ENCODE assay signal across 15 mouse cellular contexts in genomic region chr2:150808381-150808780, GRCm38 (mm10). TPM values are rescaled to one million over a fixed set of nuclear protein-coding genes. Genes with fewer than 3 reads are reported as not detected.
DNase-seq lines count a peak whose midpoint lies in the region; ATAC-seq and TF ChIP-seq lines count a peak whose summit lies in the region.
"Had no signal": no experiment of that assay in that cellular context is flagged by ENCODE, and none has a peak within 500 bp of the region (broad histone marks: within the 10 kb centered on the region; RNA-seq: fewer than 3 reads in every experiment).

No protein-coding gene starts in this region.

- WGBS in hindbrain, embryonic 13.5 days: 67% methylated on average over 6 of the region's 6 CpGs
- 77% methylated on average over 6 of the region's 6 CpGs for WGBS in hindbrain, embryonic 12.5 days
- WGBS in midbrain, embryonic 14.5 days: 65% methylated on average over 6 of the region's 6 CpGs
- 91% methylated on average over 6 of the region's 6 CpGs for WGBS in midbrain, embryonic 11.5 days
- 61% methylated on average over 6 of the region's 6 CpGs for WGBS in forebrain, embryonic 16.5 days
- WGBS in midbrain, postnatal 0 days: 58% methylated on average over 6 of the region's 6 CpGs

- no peak overlapping the region for H3K9ac ChIP-seq in hindbrain, embryonic 13.5 days
- no peak overlapping the region for H3K9ac ChIP-seq in hindbrain, embryonic 12.5 days
- no peak overlapping the region for H3K9ac ChIP-seq in midbrain, embryonic 14.5 days (replicated peaks; ENCODE audit: low read length)
- H3K9ac ChIP-seq in midbrain, embryonic 11.5 days (ENCODE audit: low read length): no peak overlapping the region
- H3K9ac ChIP-seq in forebrain, embryonic 16.5 days (replicated peaks; ENCODE audit: low read depth, low read length): no peak overlapping the region
- H3K9ac ChIP-seq in midbrain, postnatal 0 days (replicated peaks; ENCODE audit: low read length, poor library complexity, severe bottlenecking): no peak overlapping the region
- H3K9ac ChIP-seq: embryonic facial prominence, embryonic 12.5 days had no signal

- intact Hi-C loops in gastrocnemius, postnatal 36 days (cut with DNase I): no loop called here

- H3K4me1 ChIP-seq in hindbrain, embryonic 13.5 days (replicated peaks): 0 out of 2 replicates have a peak, but pooled peaks cover 8% of the 10 kb centered on the region
- no peaks in the 10 kb centered on the region for H3K4me1 ChIP-seq in hindbrain, embryonic 12.5 days
- no peaks in the 10 kb centered on the region for H3K4me1 ChIP-seq in midbrain, embryonic 14.5 days (ENCODE audit: control insufficient read depth, insufficient read depth, low read length)
- no peaks in the 10 kb centered on the region for H3K4me1 ChIP-seq in midbrain, embryonic 11.5 days (ENCODE audit: control insufficient read depth, insufficient read depth, low read length)
- no peaks in the 10 kb centered on the region for H3K4me1 ChIP-seq in forebrain, embryonic 16.5 days (replicated peaks; ENCODE audit: control insufficient read depth, insufficient read depth, low read length)
- no peaks in the 10 kb centered on the region for H3K4me1 ChIP-seq in midbrain, postnatal 0 days (ENCODE audit: insufficient read depth, low read length)
- H3K4me1 ChIP-seq: embryonic facial prominence, embryonic 12.5 days had no signal

- H3K4me2 ChIP-seq in hindbrain, embryonic 13.5 days: no peak overlapping the region
- no peak overlapping the region for H3K4me2 ChIP-seq in hindbrain, embryonic 12.5 days (replicated peaks)
- H3K4me2 ChIP-seq in midbrain, embryonic 14.5 days (ENCODE audit: low read length): no peak overlapping the region
- no peak overlapping the region for H3K4me2 ChIP-seq in midbrain, embryonic 11.5 days
- H3K4me2 ChIP-seq in forebrain, embryonic 16.5 days (ENCODE audit: low read length): no peak overlapping the region
- no peak overlapping the region for H3K4me2 ChIP-seq in midbrain, postnatal 0 days (ENCODE audit: low read depth, low read length, poor library complexity, severe bottlenecking)
- H3K4me2 ChIP-seq: embryonic facial prominence, embryonic 12.5 days had no signal

- ATAC-seq in hindbrain, embryonic 13.5 days (ENCODE audit: low FRiP score): peak; percentile 81
- no peak for ATAC-seq in hindbrain, embryonic 12.5 days (ENCODE audit: low FRiP score)
- ATAC-seq in midbrain, embryonic 14.5 days (ENCODE audit: low FRiP score, low TSS enrichment): no peak
- ATAC-seq in midbrain, embryonic 11.5 days (ENCODE audit: low FRiP score): no peak
- peak; percentile 72 for ATAC-seq in forebrain, embryonic 16.5 days
- peak; percentile 66 for ATAC-seq in midbrain, postnatal 0 days (ENCODE audit: low FRiP score)
- ATAC-seq: CD4-positive, CD25-positive, alpha-beta regulatory T cell, adult 4 months had no signal

- no peaks in the 10 kb centered on the region for H3K27me3 ChIP-seq in hindbrain, embryonic 13.5 days
- H3K27me3 ChIP-seq in hindbrain, embryonic 12.5 days: no peaks in the 10 kb centered on the region
- no peaks in the 10 kb centered on the region for H3K27me3 ChIP-seq in midbrain, embryonic 14.5 days (ENCODE audit: control insufficient read depth, insufficient read depth, low read length)
- no peaks in the 10 kb centered on the region for H3K27me3 ChIP-seq in midbrain, embryonic 11.5 days (ENCODE audit: control insufficient read depth, insufficient read depth, low read length)
- H3K27me3 ChIP-seq in forebrain, embryonic 16.5 days (replicated peaks; ENCODE audit: control insufficient read depth, insufficient read depth, low read length): no peaks in the 10 kb centered on the region
- no peaks in the 10 kb centered on the region for H3K27me3 ChIP-seq in midbrain, postnatal 0 days (ENCODE audit: insufficient read depth, low read length)
- H3K27me3 ChIP-seq: embryonic facial prominence, embryonic 12.5 days had no signal

- H3K9me3 ChIP-seq in hindbrain, embryonic 13.5 days: no peaks in the 10 kb centered on the region
- no peaks in the 10 kb centered on the region for H3K9me3 ChIP-seq in hindbrain, embryonic 12.5 days (replicated peaks)
- H3K9me3 ChIP-seq in midbrain, embryonic 14.5 days (ENCODE audit: control insufficient read depth, low read length): no peaks in the 10 kb centered on the region
- no peaks in the 10 kb centered on the region for H3K9me3 ChIP-seq in midbrain, embryonic 11.5 days (ENCODE audit: control insufficient read depth, low read length)
- no peaks in the 10 kb centered on the region for H3K9me3 ChIP-seq in forebrain, embryonic 16.5 days (ENCODE audit: control insufficient read depth, low read length)
- H3K9me3 ChIP-seq in midbrain, postnatal 0 days (ENCODE audit: low read length): no peaks in the 10 kb centered on the region
- H3K9me3 ChIP-seq: embryonic facial prominence, embryonic 12.5 days; G1E had no signal

- DNase-seq in midbrain, embryonic 14.5 days: peak; percentile 40
- no peak for DNase-seq in midbrain, embryonic 11.5 days (ENCODE audit: low spot score, missing footprints)
- peak; percentile 80 for DNase-seq in midbrain, postnatal 0 days (ENCODE audit: low spot score)
- DNase-seq in gastrocnemius, postnatal 36 days: no peak
- DNase-seq in left cerebral cortex, adult 8-10 months (ENCODE audit: low spot score in 2 of 2): no peak
- DNase-seq: cerebellum, adult 8-10 months; lung, postnatal 10 days; spleen, adult 18-20 months; thymus, adult 18-20 months had no signal

- H3K27ac ChIP-seq in hindbrain, embryonic 13.5 days: peak overlapping the region; percentile 35
- no peak overlapping the region for H3K27ac ChIP-seq in hindbrain, embryonic 12.5 days
- H3K27ac ChIP-seq in midbrain, embryonic 14.5 days (replicated peaks; ENCODE audit: low read depth, low read length): no peak overlapping the region
- H3K27ac ChIP-seq in midbrain, embryonic 11.5 days (ENCODE audit: low read depth, low read length): no peak overlapping the region
- no peak overlapping the region for H3K27ac ChIP-seq in forebrain, embryonic 16.5 days (ENCODE audit: low read length)
- peak overlapping the region; percentile 38; the same call in 1 of the 2 replicates for H3K27ac ChIP-seq in midbrain, postnatal 0 days (ENCODE audit: low read depth, low read length)
- H3K27ac ChIP-seq: embryonic facial prominence, embryonic 12.5 days had no signal

- no peak for TF ChIP-seq CTCF in midbrain, postnatal 0 days (IDR thresholded peaks at IDR 0.05)

- peaks cover 78% of the 10 kb centered on the region for H3K36me3 ChIP-seq in hindbrain, embryonic 13.5 days
- peaks cover 68% of the 10 kb centered on the region for H3K36me3 ChIP-seq in hindbrain, embryonic 12.5 days
- peaks cover 70% of the 10 kb centered on the region for H3K36me3 ChIP-seq in midbrain, embryonic 14.5 days (ENCODE audit: control insufficient read depth, insufficient read depth, low read length)
- H3K36me3 ChIP-seq in midbrain, embryonic 11.5 days (ENCODE audit: control insufficient read depth, insufficient read depth, low read length): peaks cover 10% of the 10 kb centered on the region
- peaks cover 8% of the 10 kb centered on the region; the same call in 1 of the 2 replicates for H3K36me3 ChIP-seq in forebrain, embryonic 16.5 days (ENCODE audit: control insufficient read depth, insufficient read depth)
- peaks cover 72% of the 10 kb centered on the region for H3K36me3 ChIP-seq in midbrain, postnatal 0 days (ENCODE audit: insufficient read depth, low read length)

- H3K4me3 ChIP-seq in hindbrain, embryonic 13.5 days: no peak overlapping the region
- H3K4me3 ChIP-seq in hindbrain, embryonic 12.5 days: no peak overlapping the region
- no peak overlapping the region for H3K4me3 ChIP-seq in midbrain, embryonic 14.5 days (replicated peaks; ENCODE audit: low read depth, low read length)
- no peak overlapping the region for H3K4me3 ChIP-seq in midbrain, embryonic 11.5 days (ENCODE audit: low read depth, low read length)
- no peak overlapping the region for H3K4me3 ChIP-seq in forebrain, embryonic 16.5 days (replicated peaks; ENCODE audit: low read length)
- no peak overlapping the region for H3K4me3 ChIP-seq in midbrain, postnatal 0 days (ENCODE audit: low read depth, low read length)
- H3K4me3 ChIP-seq: embryonic facial prominence, embryonic 12.5 days had no signal

RNA-seq across cellular contexts. Expression of gene Pygb, which starts 21.8 kb away (rescaled TPM):
- 89.3 and 94.9 TPM in 2 replicates for polyA plus RNA-seq in hindbrain, embryonic 13.5 days (2015; fragmentation: Nextera tagmentation; extraction: Ambion mirVana)
- polyA plus RNA-seq in hindbrain, embryonic 12.5 days (2016; fragmentation: Nextera tagmentation; extraction: Ambion mirVana): 92.5 and 95.3 TPM in 2 replicates
- polyA plus RNA-seq in midbrain, embryonic 14.5 days (2014; fragmentation: Nextera tagmentation; extraction: Ambion mirVana): 62.2 and 64.5 TPM in 2 replicates
- 34.1 and 39.1 TPM in 2 replicates for polyA plus RNA-seq in midbrain, embryonic 11.5 days (2014; fragmentation: Nextera tagmentation; extraction: Ambion mirVana)
- polyA plus RNA-seq in forebrain, embryonic 16.5 days (2015; fragmentation: Nextera tagmentation; extraction: Ambion mirVana): 102 and 110 TPM in 2 replicates
- total RNA-seq in midbrain, postnatal 0 days (2014; rRNA removed): 228 and 281 TPM in 2 replicates
- polyA plus RNA-seq in midbrain, postnatal 0 days (2015; fragmentation: Nextera tagmentation; extraction: Ambion mirVana): 124 and 136 TPM in 2 replicates
- total RNA-seq in gastrocnemius, postnatal 36 days (2021): 1 to 10 TPM; 4.2 to 4.6 TPM
- 100 to 1,000 TPM; 143 to 172 (median 150) TPM for total RNA-seq in left cerebral cortex, adult 8-10 months (2022)

RNA-seq across cellular contexts. Expression of gene Entpd6, which starts 59.5 kb away (rescaled TPM):
- 49.1 and 55.8 TPM in 2 replicates for polyA plus RNA-seq in hindbrain, embryonic 13.5 days (2015; fragmentation: Nextera tagmentation; extraction: Ambion mirVana)
- 38.3 and 38.6 TPM in 2 replicates for polyA plus RNA-seq in hindbrain, embryonic 12.5 days (2016; fragmentation: Nextera tagmentation; extraction: Ambion mirVana)
- 46.1 and 50.8 TPM in 2 replicates for polyA plus RNA-seq in midbrain, embryonic 14.5 days (2014; fragmentation: Nextera tagmentation; extraction: Ambion mirVana)
- 24.7 and 26.7 TPM in 2 replicates for polyA plus RNA-seq in midbrain, embryonic 11.5 days (2014; fragmentation: Nextera tagmentation; extraction: Ambion mirVana)
- polyA plus RNA-seq in forebrain, embryonic 16.5 days (2015; fragmentation: Nextera tagmentation; extraction: Ambion mirVana): 51.4 and 62.3 TPM in 2 replicates
- 101 and 103 TPM in 2 replicates for total RNA-seq in midbrain, postnatal 0 days (2014; rRNA removed)
- polyA plus RNA-seq in midbrain, postnatal 0 days (2015; fragmentation: Nextera tagmentation; extraction: Ambion mirVana): 85.0 and 91.0 TPM in 2 replicates
- 1 to 10 TPM; 7.2 to 8.1 TPM for total RNA-seq in gastrocnemius, postnatal 36 days (2021)
- 10 to 100 TPM; 45.8 to 48.9 (median 47.7) TPM for total RNA-seq in left cerebral cortex, adult 8-10 months (2022)

Comparison
In these comparisons a context has a peak if more than half of its experiments do, and no peak if none do; other contexts are left out.
1. ATAC-seq: peak in hindbrain, embryonic 13.5 days (single experiment), forebrain, embryonic 16.5 days (single experiment) and midbrain, postnatal 0 days (single experiment); none in hindbrain, embryonic 12.5 days (single experiment), midbrain, embryonic 14.5 days (single experiment) and midbrain, embryonic 11.5 days (single experiment).
2. H3K27ac ChIP-seq: peak in hindbrain, embryonic 13.5 days (single experiment) and midbrain, postnatal 0 days (single experiment); none in hindbrain, embryonic 12.5 days (single experiment), midbrain, embryonic 14.5 days (single experiment), midbrain, embryonic 11.5 days (single experiment) and forebrain, embryonic 16.5 days (single experiment).
3. DNase-seq: peak in midbrain, embryonic 14.5 days (single experiment) and midbrain, postnatal 0 days (single experiment); none in midbrain, embryonic 11.5 days (single experiment), gastrocnemius, postnatal 36 days (0 of 2) and left cerebral cortex, adult 8-10 months (0 of 2).